Mouse (Mus musculus): Measurements from ENCODE around the gene Pdxp. TPM values are rescaled to one million over a fixed set of nuclear protein-coding genes. Genes with fewer than 3 reads are reported as not detected.

The Pdxp gene
- total and polyA plus RNA-seq, 3 experiments, result 2.8 to 9.8 (median 5.4) TPM

DNA sequence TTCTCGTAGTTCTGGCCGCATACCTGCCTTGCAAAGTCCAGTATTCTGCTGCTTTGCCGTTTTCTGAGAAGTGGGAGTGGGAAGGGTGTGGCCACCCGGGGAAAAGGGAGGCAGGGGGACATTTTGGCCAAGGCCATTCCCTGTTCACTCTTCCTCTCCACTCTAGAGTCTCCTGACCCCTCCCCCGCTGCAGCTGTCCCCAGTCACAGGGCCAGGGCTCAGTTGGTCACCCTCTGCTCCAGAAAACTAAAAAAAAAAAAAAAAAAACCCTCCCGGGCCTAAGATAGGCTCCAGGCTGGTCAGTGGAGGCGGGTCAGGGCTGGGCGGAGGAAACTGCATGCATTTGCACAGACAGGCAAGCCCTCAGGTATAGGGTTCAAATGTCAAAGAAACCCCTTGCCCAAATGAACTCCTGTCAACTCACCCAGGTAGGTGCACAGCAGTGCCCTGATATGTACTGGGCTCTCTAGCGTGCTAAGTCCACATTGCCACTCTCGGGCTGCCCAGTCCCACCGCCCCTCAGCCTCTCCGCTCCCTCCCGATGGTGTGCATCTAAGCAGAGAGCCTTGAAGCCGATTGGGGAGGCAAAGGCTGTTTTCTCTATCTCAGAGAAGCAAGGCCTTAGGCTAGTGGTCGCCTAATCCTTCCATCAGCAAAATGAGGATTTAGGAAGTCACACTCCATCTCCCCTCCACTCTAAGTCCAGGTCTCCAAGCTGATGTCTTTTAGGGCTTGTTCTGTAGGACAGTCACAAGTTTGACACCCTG is 13.5 kb downstream of the Pdxp start:
- H3K9me3 ChIP-seq (replicated peaks; ENCODE audit: low read length), result no peaks in the 10 kb centered on the region
- H3K36me3 ChIP-seq (replicated peaks in 1 of 2; ENCODE audit: control insufficient read depth in 1 of 2, insufficient read depth in 1 of 2, low read length in 1 of 2), result peaks cover 12 to 25% of the 10 kb centered on the region in 2 experiments
- peaks cover 29 to 58% of the 10 kb centered on the region in 2 experiments for H3K4me1 ChIP-seq (ENCODE audit: control insufficient read depth in 1 of 2, insufficient read depth in 2 of 2)
- H3K79me2 ChIP-seq (replicated peaks; ENCODE audit: control insufficient read depth, extremely low read depth, insufficient read depth, poor library complexity, severe bottlenecking), result peaks cover 4% of the 10 kb centered on the region; the same call in 1 of the 2 replicates
- DNase-seq (ENCODE audit: extremely low read depth), result no peak
- no peaks in the 10 kb centered on the region for H3K27me3 ChIP-seq (replicated peaks)
- dilution Hi-C loops (cut with MboI; ENCODE audit: extremely low pct_ligation_motif_present, extremely low pct_unique_long_range_greater_than_20kb, low sequenced_read_pairs) (no loop called here), in situ Hi-C loops (cut with MboI; ENCODE audit: low pct_ligation_motif_present, low pct_unique_long_range_greater_than_20kb, low sequenced_read_pairs) (no loop called here)
- H3K4me3 ChIP-seq (replicated peaks in 1 of 3; ENCODE audit: low read depth in 2 of 3, low read length in 2 of 3, poor library complexity in 1 of 3), result peak overlapping the region; percentile 61 to 84 (median 74)
- H3K27ac ChIP-seq (ENCODE audit: insufficient read depth, low read depth), result peak overlapping the region; percentile 91
- TF ChIP-seq ZC3H11A (IDR thresholded peaks at IDR 0.05; ENCODE audit: low read depth, low read length) (no peak), NELFE (IDR thresholded peaks at IDR 0.05; ENCODE audit: low read depth, low read length) (no peak), SIN3A (IDR thresholded peaks at IDR 0.05; ENCODE audit: low read length) (0 out of 2 replicates have a peak, but pooled peaks have one; percentile 5), NRF1 (IDR thresholded peaks at IDR 0.05; ENCODE audit: low read depth, low read length) (no peak), E2F4 (IDR thresholded peaks at IDR 0.05; ENCODE audit: insufficient replicate concordance, low read depth, low read length) (no peak), ELF1 (IDR thresholded peaks at IDR 0.05; ENCODE audit: low read depth, low read length) (no peak), POLR2A (IDR thresholded peaks at IDR 0.05; ENCODE audit: low read depth, low read length) (no peak), GABPA (IDR thresholded peaks at IDR 0.05; ENCODE audit: insufficient replicate concordance, low read depth, low read length) (no peak), JUND (conservative IDR thresholded peaks at IDR 0.05; ENCODE audit: low read depth, low read length) (no peak), ZKSCAN1 (IDR thresholded peaks at IDR 0.05; ENCODE audit: borderline replicate concordance, low read depth, low read length) (no peak), ZNF384 (IDR thresholded peaks at IDR 0.05; ENCODE audit: low read depth, low read length) (peak; percentile 85), HCFC1 (IDR thresholded peaks at IDR 0.05; ENCODE audit: low read depth, low read length) (no peak), CTCF (conservative IDR thresholded peaks at IDR 0.05 in 1 of 2, IDR thresholded peaks at IDR 0.05 in 1 of 2; ENCODE audit: low read depth in 2 of 2, low read length in 2 of 2) (no peak)
- peak overlapping the region; percentile 70 for H3K9ac ChIP-seq (ENCODE audit: insufficient read depth, low read depth)
- peak overlapping the region; percentile 95 for H3K4me2 ChIP-seq (ENCODE audit: insufficient read depth, low read depth, poor library complexity, severe bottlenecking)

DNA sequence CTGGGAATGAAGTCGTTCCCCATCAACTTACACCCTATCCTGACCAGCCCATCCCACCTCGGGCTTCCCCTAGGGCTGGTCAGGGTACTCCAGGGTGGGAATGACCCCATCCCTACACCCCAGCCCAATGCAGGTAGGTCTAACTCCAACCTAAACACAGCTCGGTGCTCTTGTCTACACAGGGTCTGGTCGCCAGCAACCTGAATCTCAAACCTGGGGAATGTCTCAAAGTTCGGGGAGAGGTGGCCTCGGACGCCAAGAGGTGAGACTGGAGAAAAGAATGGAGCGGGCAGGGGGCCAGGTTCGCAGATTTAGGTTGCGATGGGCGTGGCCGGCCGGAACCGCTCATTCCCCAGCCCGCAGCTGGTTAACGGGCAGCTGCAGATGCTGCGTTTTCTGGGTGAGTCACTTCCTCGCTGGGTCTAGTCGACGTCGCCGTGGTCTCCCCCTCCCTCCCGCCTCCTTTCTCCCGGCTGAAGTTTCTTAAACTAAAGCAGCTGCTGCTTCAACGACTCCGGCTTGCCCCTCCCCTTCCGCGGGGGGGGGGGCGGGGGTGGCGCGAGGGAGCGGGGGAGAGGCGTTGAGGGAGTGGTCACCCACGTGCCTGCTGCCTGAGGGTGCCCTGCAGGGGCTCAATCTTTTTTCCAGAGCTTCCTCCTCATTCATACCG is 14.2 kb downstream of the Pdxp start:
- Histone ChIP-seq H3K36me3 (replicated peaks in 1 of 2; ENCODE audit: control insufficient read depth in 1 of 2, insufficient read depth in 1 of 2, low read length in 1 of 2) (peaks cover 12 to 25% of the 10 kb centered on the region in 2 experiments), H3K4me2 (ENCODE audit: insufficient read depth, low read depth, poor library complexity, severe bottlenecking) (peak overlapping the region; percentile 95), H3K4me1 (ENCODE audit: control insufficient read depth in 1 of 2, insufficient read depth in 2 of 2) (peaks cover 23 to 55% of the 10 kb centered on the region in 2 experiments), H3K9ac (ENCODE audit: insufficient read depth, low read depth) (peak overlapping the region; percentile 70), H3K4me3 (replicated peaks in 1 of 3; ENCODE audit: low read depth in 2 of 3, low read length in 2 of 3, poor library complexity in 1 of 3) (peak overlapping the region; percentile 61 to 84 (median 74)), H3K79me2 (replicated peaks; ENCODE audit: control insufficient read depth, extremely low read depth, insufficient read depth, poor library complexity, severe bottlenecking) (peaks cover 4% of the 10 kb centered on the region; the same call in 1 of the 2 replicates), H3K27me3 (replicated peaks) (no peaks in the 10 kb centered on the region), H3K9me3 (replicated peaks; ENCODE audit: low read length) (no peaks in the 10 kb centered on the region), H3K27ac (ENCODE audit: insufficient read depth, low read depth) (peak overlapping the region; percentile 91)
- in situ Hi-C loops (cut with MboI; ENCODE audit: low pct_ligation_motif_present, low pct_unique_long_range_greater_than_20kb, low sequenced_read_pairs) (no loop called here), dilution Hi-C loops (cut with MboI; ENCODE audit: extremely low pct_ligation_motif_present, extremely low pct_unique_long_range_greater_than_20kb, low sequenced_read_pairs) (no loop called here)
- peak; percentile 94 for DNase-seq (ENCODE audit: extremely low read depth)
- TF ChIP-seq ZMIZ1 (IDR thresholded peaks at IDR 0.05; ENCODE audit: low read depth, low read length) (peak; percentile 73), TBP (conservative IDR thresholded peaks at IDR 0.05; ENCODE audit: low read depth, low read length) (no peak), CHD2 (IDR thresholded peaks at IDR 0.05; ENCODE audit: low read length) (no peak), ZKSCAN1 (IDR thresholded peaks at IDR 0.05; ENCODE audit: borderline replicate concordance, low read depth, low read length) (no peak), E2F4 (IDR thresholded peaks at IDR 0.05; ENCODE audit: insufficient replicate concordance, low read depth, low read length) (peak; percentile 52; the same call in 1 of the 2 replicates), MAX (IDR thresholded peaks at IDR 0.05; ENCODE audit: low read length) (peak; percentile 65; the same call in 1 of the 2 replicates), CHD1 (IDR thresholded peaks at IDR 0.05; ENCODE audit: low read depth, low read length) (0 out of 2 replicates have a peak, but pooled peaks have one; percentile 44), CTCF (conservative IDR thresholded peaks at IDR 0.05 in 1 of 2, IDR thresholded peaks at IDR 0.05 in 1 of 2; ENCODE audit: low read depth in 2 of 2, low read length in 2 of 2) (no peak), BHLHE40 (IDR thresholded peaks at IDR 0.05; ENCODE audit: low read depth, low read length) (peak; percentile 71), POLR2A (IDR thresholded peaks at IDR 0.05; ENCODE audit: low read depth, low read length) (peak; percentile 56), EP300 (IDR thresholded peaks at IDR 0.05; ENCODE audit: low read length) (peak; percentile 59; the same call in 1 of the 2 replicates), ETS1 (conservative IDR thresholded peaks at IDR 0.05; ENCODE audit: low read depth, low read length) (peak; percentile 93), JUND (conservative IDR thresholded peaks at IDR 0.05; ENCODE audit: low read depth, low read length) (no peak; the same call in 1 of the 2 replicates), HCFC1 (IDR thresholded peaks at IDR 0.05; ENCODE audit: low read depth, low read length) (peak; percentile 51), UBTF (IDR thresholded peaks at IDR 0.05; ENCODE audit: low read depth, low read length) (no peak; the same call in 1 of the 2 replicates), JUN (IDR thresholded peaks at IDR 0.05; ENCODE audit: insufficient read depth, low read depth, low read length) (peak; percentile 23; the same call in 1 of the 2 replicates), GABPA (IDR thresholded peaks at IDR 0.05; ENCODE audit: insufficient replicate concordance, low read depth, low read length) (no peak), IRF4 (IDR thresholded peaks at IDR 0.05; ENCODE audit: low read depth, low read length) (peak; percentile 78; the same call in 1 of the 2 replicates), MYC (IDR thresholded peaks at IDR 0.05; ENCODE audit: low read depth, low read length) (no peak), PAX5 (IDR thresholded peaks at IDR 0.05; ENCODE audit: low read length) (no peak), ZNF384 (IDR thresholded peaks at IDR 0.05; ENCODE audit: low read depth, low read length) (peak; percentile 25; the same call in 1 of the 2 replicates), USF2 (conservative IDR thresholded peaks at IDR 0.05; ENCODE audit: low read depth, low read length) (no peak)
